Mouse (Mus musculus) embryonic facial prominence, embryonic 11.5 days (tissue): Measurements from ENCODE around the gene Kcnd1. TPM values are rescaled to one million over a fixed set of nuclear protein-coding genes. Genes with fewer than 3 reads are reported as not detected.

Experiments
- ATAC-seq: fragments of 200-750 bp; cut with Nextera tagmentation; replicated peaks from 2 replicates; pipeline ENCODE4 v1.8.0; 2017; ENCODE audit warnings: low read depth; ENCODE audit not compliant: insufficient number of reproducible peaks, low FRiP score, low TSS enrichment
- DNase-seq: peaks from one replicate; pipeline ENCODE4 v3.0.0-alpha.2; 2015; ENCODE audit warnings: low spot score
- H3K27ac ChIP-seq: fragments of 300-500 bp; sonication (generic); replicated peaks from 2 replicates; pipeline ENCODE4 v1.5.1; 2014; ENCODE audit warnings: mild to moderate bottlenecking, low read depth, low read length, control low read depth
- H3K27me3 ChIP-seq: fragments of 300-500 bp; sonication (generic); 2 replicates; pipeline ENCODE4 v1.6.1; 2014; ENCODE audit warnings: mild to moderate bottlenecking, low read length, moderate library complexity, mixed read lengths; ENCODE audit not compliant: control insufficient read depth, insufficient read depth
- H3K36me3 ChIP-seq: fragments of 300-500 bp; sonication (generic); replicated peaks from 2 replicates; pipeline ENCODE4 v1.6.1; 2014; ENCODE audit warnings: low read depth, mild to moderate bottlenecking, low read length, moderate library complexity, mixed read lengths; ENCODE audit not compliant: control insufficient read depth, insufficient read depth
- H3K4me1 ChIP-seq: fragments of 300-500 bp; sonication (generic); 2 replicates; pipeline ENCODE4 v1.6.1; 2014; ENCODE audit warnings: low read length, mixed read lengths; ENCODE audit not compliant: control insufficient read depth, insufficient read depth
- H3K4me2 ChIP-seq: fragments of 300-500 bp; sonication (generic); 2 replicates; pipeline ENCODE4 v1.6.1; 2014; ENCODE audit warnings: low read depth, mild to moderate bottlenecking, control low read depth, low read length, moderate library complexity
- H3K4me3 ChIP-seq: fragments of 300-500 bp; sonication (generic); 2 replicates; pipeline ENCODE4 v1.5.1; 2014; ENCODE audit warnings: low read depth, low read length, control low read depth
- H3K9ac ChIP-seq: fragments of 300-500 bp; sonication (generic); replicated peaks from 2 replicates; pipeline ENCODE4 v1.6.1; 2014; ENCODE audit warnings: mild to moderate bottlenecking, control low read depth, low read length
- H3K9me3 ChIP-seq: fragments of 300-500 bp; sonication (generic); replicated peaks from 2 replicates; pipeline ENCODE4 v1.6.1; 2016; ENCODE audit warnings: mild to moderate bottlenecking, low read length, inconsistent platforms, mixed read lengths; ENCODE audit not compliant: control insufficient read depth
- WGBS: fragments of 180-500 bp; shearing (Covaris S2); extraction: QIAGEN DNeasy Blood & Tissue Kit; methylation state at CpG from one replicate; pipeline ENCODE4 v1.1.7; 2014; 5-methylcytosine and 5-hydroxymethylcytosine counted together
- polyA plus RNA-seq: library from polyadenylated mRNA; unstranded; fragments of >200 nt; fragmentation: Nextera tagmentation; extraction: Ambion mirVana; gene quantifications from 2 replicates; pipeline ENCODE4 v1.2.1, GENCODE M21; 2014

The Kcnd1 gene
- polyA plus RNA-seq, 1 experiment from 2014 or later = 0.86 TPM

DNA sequence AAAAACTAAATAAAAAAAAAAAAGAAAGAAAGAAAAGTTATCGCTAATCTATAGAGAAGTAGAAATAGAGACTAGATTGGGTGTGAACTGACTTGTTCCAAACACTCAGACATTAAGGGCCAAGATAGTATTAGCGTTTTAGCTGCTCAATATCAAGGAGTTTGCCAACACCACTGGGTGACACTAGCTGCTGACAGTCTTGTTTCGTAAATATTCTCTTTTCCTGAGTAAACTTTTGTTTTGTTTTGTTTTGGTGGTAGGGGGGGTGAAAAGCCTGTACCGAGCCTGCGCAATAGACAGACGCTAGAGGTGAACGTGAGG, 18.7 kb downstream of the Kcnd1 start:
- no peaks in the 10 kb centered on the region for H3K27me3 ChIP-seq
- H3K9me3 ChIP-seq = no peaks in the 10 kb centered on the region
- 15% methylated on average over 7 of the region's 7 CpGs for WGBS
- DNase-seq (no peak), ATAC-seq (no peak)
- no peak overlapping the region for H3K4me3 ChIP-seq
- no peak overlapping the region for H3K9ac ChIP-seq
- H3K36me3 ChIP-seq = no peaks in the 10 kb centered on the region
- H3K4me1 ChIP-seq = no peaks in the 10 kb centered on the region
- peak overlapping the region; percentile 32; the same call in 1 of the 2 replicates for H3K4me2 ChIP-seq
- no peak overlapping the region for H3K27ac ChIP-seq

DNA sequence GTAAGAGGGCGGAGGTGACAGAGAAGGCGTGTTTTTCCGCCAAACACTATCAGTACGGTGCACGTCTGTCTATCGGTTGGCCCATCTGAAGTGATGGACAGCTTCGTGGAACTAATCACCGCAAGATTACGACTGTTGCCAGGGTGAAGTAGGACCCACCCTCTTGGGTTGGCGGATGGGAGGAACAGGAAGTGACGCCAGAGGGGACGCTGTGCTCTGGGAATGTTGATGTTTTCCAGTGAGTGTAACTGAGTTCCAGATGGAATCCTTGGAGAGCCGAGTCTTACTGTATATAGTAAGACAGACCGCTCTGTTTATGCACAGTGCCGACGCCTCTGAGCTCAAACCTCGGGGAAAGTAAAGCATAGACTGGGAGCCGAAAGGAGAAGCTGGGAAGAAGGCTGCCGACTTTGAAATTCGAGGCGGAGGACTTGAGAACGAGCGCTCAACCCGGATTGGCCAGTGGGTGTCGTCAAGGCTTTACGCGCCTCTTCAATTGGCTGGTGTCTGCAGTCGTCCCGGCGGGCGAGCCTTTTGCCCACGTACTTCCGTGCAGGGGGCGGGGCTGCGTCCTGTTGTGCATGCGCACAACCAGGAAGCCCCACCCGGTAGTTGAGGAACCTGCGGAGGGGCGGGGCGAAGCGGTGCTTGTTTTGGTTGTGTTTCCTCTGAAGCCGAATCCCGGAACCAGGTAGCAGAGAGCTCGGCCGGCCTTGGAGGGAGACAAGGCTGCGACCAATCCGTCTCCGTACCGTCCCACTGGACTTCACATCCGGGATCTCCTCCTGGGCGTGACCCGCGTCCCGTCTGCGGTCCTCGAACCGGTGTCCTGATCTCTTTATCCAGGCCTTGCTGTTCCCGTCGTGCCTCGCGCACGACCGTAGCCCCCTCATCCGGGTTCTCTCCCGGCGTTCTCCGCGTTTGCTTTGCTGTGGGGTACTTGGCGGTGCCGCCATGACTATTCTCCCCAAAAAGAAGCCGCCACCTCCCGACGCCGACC, 19.4 kb downstream of the Kcnd1 start, which contains the start of gene Otud5:
TSS of gene Otud5 (plus strand) at position 202 of the 1,000 bp plus-strand sequence.
- ATAC-seq = peak; percentile 99
- 18% methylated on average over 73 of the region's 74 CpGs for WGBS
- no peaks in the 10 kb centered on the region for H3K4me1 ChIP-seq

DNA sequence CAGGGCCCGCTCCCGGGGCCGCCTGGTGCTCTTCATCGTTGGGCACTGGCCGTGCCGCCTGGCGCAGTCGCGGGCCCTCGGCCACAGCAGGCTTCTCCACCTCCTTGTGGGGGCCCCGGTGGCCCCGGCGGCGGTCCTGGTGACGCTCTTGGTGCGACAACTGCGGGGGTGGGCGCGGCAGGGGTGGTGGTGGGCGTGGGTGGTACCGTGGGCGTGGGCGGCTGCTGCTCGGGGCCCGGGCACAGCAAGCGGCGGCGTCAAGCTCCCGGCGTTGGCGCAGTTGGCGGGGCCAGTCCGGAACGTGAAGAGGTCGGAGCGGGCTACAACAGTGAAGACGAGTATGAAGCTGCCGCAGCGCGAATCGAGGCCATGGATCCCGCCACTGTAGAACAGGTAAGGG, 20.2 kb downstream of the Kcnd1 start:
- Histone ChIP-seq H3K9me3 (no peaks in the 10 kb centered on the region), H3K27me3 (no peaks in the 10 kb centered on the region), H3K4me1 (no peaks in the 10 kb centered on the region), H3K4me3 (peak overlapping the region; percentile 85), H3K9ac (peak overlapping the region; percentile 80), H3K27ac (0 out of 2 replicates have a peak overlapping the region, but pooled peaks have one; percentile 62), H3K4me2 (peak overlapping the region; percentile 47), H3K36me3 (no peaks in the 10 kb centered on the region)
- 11% methylated on average over 30 of the region's 42 CpGs for WGBS
- ATAC-seq (no peak), DNase-seq (no peak)

More for the DNA sequence above, 19.4 kb downstream of the Kcnd1 start, which contains the start of gene Otud5:
- no peaks in the 10 kb centered on the region for H3K27me3 ChIP-seq
- H3K36me3 ChIP-seq = no peaks in the 10 kb centered on the region
- H3K27ac ChIP-seq = peak within 1 kb of the TSS; percentile 65
- no peaks in the 10 kb centered on the region for H3K9me3 ChIP-seq
- H3K4me2 ChIP-seq = peak within 1 kb of the TSS; percentile 47
- peak within 1 kb of the TSS; percentile 80 for H3K9ac ChIP-seq
- peak within 1 kb of the TSS; percentile 85 for H3K4me3 ChIP-seq
- peak; percentile 93 for DNase-seq

DNA sequence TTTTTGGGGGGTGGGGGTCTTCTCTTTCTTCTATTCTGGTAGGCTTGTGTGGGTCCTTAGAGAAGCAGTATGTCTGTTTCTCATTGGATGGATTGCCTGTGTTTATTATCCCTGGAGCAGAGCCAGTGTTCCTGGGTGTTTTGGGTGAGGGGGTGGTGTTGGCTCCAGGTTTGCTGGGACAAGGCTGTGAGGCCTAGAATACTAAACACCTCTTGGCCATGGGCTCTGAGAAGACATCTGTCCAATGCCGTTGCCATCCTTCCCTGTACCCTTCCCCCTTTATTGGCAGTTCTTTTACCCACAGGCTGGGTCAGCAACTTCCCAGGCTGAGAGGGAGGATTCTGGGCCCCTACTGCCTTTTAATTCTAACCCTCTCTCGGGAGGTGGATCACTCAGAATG, 25.8 kb downstream of the Kcnd1 start:
- 75% methylated on average over 2 of the region's 2 CpGs for WGBS
- no peak overlapping the region for H3K27ac ChIP-seq
- H3K9me3 ChIP-seq = no peaks in the 10 kb centered on the region
- no peaks in the 10 kb centered on the region for H3K27me3 ChIP-seq
- H3K4me3 ChIP-seq = no peak overlapping the region
- DNase-seq = no peak
- H3K9ac ChIP-seq = no peak overlapping the region
- no peaks in the 10 kb centered on the region for H3K36me3 ChIP-seq
- no peak overlapping the region for H3K4me2 ChIP-seq
- H3K4me1 ChIP-seq = no peaks in the 10 kb centered on the region
- no peak for ATAC-seq

DNA sequence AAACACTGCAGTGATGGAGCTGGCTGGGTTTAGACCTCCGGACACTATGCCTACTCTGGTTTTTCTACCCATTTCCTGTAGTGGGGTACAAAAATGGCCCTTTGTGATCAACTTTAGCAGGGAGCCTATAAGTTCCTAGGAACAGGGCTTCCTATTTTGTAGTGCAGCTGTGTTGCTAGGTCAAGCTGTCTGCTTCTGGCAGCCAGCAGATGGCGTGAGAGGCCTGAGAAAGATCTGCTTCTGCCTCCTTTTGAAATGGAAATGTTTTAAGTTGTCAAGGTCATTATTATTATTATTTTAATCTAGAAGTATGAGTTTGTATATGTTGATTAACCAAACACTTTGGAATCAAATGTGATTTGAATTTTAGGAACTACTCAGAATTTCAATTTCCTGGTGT, 32.5 kb downstream of the Kcnd1 start:
- Histone ChIP-seq H3K27me3 (no peaks in the 10 kb centered on the region), H3K4me2 (no peak overlapping the region), H3K27ac (no peak overlapping the region), H3K36me3 (no peaks in the 10 kb centered on the region), H3K9ac (no peak overlapping the region), H3K9me3 (no peaks in the 10 kb centered on the region), H3K4me3 (no peak overlapping the region), H3K4me1 (no peaks in the 10 kb centered on the region)
- no peak for ATAC-seq
- peak; percentile 34 for DNase-seq
- WGBS = 40% methylated on average over 2 of the region's 2 CpGs

DNA sequence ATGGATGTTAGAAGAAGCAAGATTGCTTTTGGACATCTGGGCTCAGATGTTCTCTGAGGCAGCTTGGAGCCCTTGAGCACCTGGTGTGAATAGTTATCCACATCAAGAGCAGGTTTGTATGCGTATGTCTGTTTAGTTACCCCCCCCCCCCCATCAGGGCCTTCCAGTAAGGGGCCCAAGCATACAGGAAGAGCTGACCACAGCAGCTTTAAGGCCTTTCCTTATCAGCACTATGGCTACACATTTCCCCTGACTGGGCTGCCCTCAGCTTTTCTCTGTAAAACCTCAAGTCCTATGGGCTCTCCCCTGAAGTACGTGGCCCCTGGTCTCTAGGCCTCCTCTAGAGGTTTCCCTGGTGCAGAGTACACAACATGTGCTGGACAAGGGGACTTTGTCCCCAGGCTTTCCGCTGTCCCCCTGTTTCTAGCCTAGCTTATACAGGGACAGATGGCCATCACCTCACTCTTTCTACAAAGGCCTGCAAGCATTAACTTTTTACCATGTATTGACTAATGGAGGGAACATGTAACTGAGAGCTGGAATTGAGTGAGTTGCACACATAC, 37.2 kb downstream of the Kcnd1 start:
- Histone ChIP-seq H3K9me3 (no peaks in the 10 kb centered on the region), H3K9ac (no peak overlapping the region), H3K36me3 (no peaks in the 10 kb centered on the region), H3K4me1 (no peaks in the 10 kb centered on the region), H3K4me2 (no peak overlapping the region), H3K27ac (no peak overlapping the region), H3K4me3 (no peak overlapping the region), H3K27me3 (no peaks in the 10 kb centered on the region)
- 82% methylated on average over 3 of the region's 3 CpGs for WGBS
- ATAC-seq (no peak), DNase-seq (no peak)

DNA sequence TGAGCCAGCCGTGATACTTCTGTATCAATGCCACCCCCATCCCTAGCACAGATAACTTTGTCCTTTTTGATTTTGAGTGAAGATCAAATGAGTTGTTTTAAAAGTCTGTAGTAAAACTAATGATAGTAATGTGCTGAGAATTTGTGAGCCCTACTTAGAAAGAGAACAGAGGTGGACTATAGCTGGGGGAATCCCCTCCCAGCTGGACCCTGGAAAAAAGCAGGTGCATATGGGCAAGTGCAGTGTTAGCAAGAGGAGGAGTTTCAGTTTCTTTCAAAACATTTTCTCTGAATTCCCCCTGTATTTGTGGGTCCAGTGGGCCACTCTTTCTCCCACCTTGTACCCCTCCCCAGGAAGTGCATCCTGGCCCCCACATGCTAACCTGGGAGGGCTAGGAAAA, 41.1 kb downstream of the Kcnd1 start:
- H3K9me3 ChIP-seq = no peaks in the 10 kb centered on the region
- DNase-seq = no peak
- H3K27ac ChIP-seq = no peak overlapping the region
- no peaks in the 10 kb centered on the region for H3K27me3 ChIP-seq
- H3K4me2 ChIP-seq = no peak overlapping the region
- 71% methylated on average over 1 of the region's 1 CpGs for WGBS
- H3K9ac ChIP-seq = no peak overlapping the region
- H3K36me3 ChIP-seq = no peaks in the 10 kb centered on the region
- H3K4me1 ChIP-seq = no peaks in the 10 kb centered on the region
- no peak overlapping the region for H3K4me3 ChIP-seq
- no peak for ATAC-seq

DNA sequence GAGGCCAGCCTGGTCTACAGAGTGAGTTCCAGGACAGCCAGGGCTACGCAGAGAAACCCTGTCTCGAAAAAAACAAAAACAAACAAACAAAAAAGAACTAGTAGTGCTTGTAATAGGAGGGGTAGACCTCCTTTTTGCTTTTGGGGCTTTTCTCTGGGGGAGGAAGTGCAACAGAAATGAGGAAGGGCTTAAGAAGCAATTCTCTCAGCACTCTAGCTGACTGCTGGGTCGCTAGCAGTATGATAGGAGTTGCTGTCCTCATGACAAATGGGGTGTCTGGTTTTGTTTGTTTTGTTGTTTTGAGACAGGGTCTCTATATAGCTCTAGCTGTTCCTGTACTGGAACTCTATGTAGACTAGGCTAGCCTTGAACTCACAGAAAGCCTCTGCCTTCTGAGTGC, 42.5 kb downstream of the Kcnd1 start:
- Histone ChIP-seq H3K9me3 (no peaks in the 10 kb centered on the region), H3K27me3 (no peaks in the 10 kb centered on the region), H3K4me3 (no peak overlapping the region), H3K4me2 (no peak overlapping the region), H3K36me3 (no peaks in the 10 kb centered on the region), H3K27ac (no peak overlapping the region), H3K9ac (no peak overlapping the region), H3K4me1 (no peaks in the 10 kb centered on the region)
- ATAC-seq (no peak), DNase-seq (no peak)
- WGBS = 75% methylated on average over 3 of the region's 3 CpGs
